Mouse (Mus musculus) mouse embryonic stem cell (cell line): ENCODE measurements around the gene Cdh24.

Experiments used
- in situ Hi-C, 2 experiments: fragments of 300-500 bp; cut with MboI; formaldehyde crosslinking; loops; 1 replicate in 1 of 2; 3 replicates in 1 of 2; pipeline ENCODE4 v1.14.3; 2019 to 2020; ENCODE audit warnings: low sequenced_read_pairs in 2 of 2, low pct_unique_long_range_greater_than_20kb in 1 of 2, mixed read lengths in 1 of 2; ENCODE audit not compliant: unreplicated experiment in 1 of 2

The Cdh24 gene

DNA sequence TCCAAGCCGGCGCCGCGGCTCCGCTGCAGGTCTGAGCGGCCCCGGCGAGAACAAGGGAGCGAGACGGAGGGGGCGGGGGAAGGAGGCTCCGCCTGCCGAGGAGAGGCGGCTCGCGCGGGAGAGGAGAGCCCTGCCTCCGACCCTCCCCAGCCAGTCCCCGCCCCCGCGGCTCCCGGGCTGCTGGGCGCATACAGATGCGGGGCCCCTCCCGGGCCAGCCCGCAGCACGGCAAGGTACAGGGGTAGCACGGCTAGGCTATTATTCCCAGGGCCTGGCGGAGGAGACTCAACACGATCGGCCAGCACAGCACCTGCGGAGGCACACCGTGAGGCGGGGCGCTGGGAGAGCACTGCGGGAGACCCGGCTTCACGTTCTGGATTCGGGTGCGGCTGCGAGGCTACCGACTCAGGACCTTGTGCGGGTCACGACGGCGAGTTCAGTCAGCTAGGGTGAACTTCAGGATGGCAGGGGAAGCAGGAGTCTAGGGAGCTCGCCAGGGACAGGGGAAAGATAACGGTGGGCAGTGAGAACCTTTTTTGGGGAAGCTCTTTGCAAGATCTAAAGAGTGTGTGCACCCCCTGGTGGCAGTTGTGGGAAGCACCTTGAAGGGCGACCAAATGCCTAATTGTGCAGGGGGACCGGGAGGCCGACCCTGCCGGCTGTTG is at the start of gene Cdh24:
Gene Cdh24, minus strand, starts transcription at position 60 of the 665 bp plus-strand sequence.
- in situ Hi-C loops: loop anchor here in 1 of 2 experiments (25.0 kb wide), 1 partner anchor 404 kb away; no protein-coding TSS in a partner anchor

DNA sequence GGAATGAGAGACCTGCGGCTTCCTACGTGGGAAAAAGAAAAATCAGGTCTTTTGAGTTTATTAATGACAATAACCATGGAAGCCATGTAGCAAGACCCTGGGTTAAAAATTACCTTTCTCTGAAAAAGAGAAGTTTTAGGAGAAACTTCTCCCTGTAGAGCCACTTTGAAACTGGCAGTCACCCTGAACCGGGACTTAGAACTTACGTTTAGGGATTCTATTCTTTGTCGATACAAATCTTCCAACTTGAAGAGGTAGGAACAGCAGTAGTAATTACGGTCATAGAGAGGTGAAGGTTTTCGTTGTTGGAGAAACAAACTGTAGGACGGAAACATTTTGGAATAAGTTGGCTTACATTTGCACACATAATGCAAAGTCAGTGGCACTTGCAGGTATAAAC is 46.1 kb upstream of the Cdh24 start:
- in situ Hi-C loops: no loop called here

DNA sequence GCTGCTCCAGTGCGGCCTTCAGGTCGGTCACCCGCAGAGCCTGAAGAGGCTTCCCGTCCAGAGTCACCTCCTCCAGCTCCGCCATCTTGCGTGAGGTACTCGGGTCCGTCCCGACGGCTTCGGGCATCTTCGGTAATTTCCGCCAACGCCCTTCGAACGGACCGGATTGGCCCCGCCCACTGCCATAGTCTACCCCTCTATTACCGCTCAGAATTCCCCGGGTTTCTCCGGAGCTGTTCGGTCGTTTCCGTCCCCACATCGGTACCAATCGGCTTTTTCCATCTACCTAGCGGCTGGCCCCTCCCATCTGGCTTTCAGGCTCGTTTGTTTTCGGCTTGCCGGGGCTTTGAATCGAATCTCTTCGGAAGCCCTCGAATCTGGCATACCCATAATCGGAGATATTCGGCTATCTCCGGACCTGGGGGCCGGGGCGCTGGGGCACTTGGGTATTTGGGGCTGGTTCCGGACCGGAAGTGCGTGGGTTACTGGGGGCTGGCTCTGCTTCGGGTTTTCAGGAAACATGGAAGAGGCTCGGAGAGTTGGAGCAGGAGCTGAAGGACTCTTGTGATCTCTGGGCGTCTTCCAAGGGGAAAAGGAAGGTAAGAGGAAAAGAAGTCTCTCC is 45.5 kb upstream of the Cdh24 start, which contains the start of gene Acin1:
Gene Acin1, minus strand, starts transcription at position 410 of the 622 bp plus-strand sequence.
- in situ Hi-C loops: no loop called here

DNA sequence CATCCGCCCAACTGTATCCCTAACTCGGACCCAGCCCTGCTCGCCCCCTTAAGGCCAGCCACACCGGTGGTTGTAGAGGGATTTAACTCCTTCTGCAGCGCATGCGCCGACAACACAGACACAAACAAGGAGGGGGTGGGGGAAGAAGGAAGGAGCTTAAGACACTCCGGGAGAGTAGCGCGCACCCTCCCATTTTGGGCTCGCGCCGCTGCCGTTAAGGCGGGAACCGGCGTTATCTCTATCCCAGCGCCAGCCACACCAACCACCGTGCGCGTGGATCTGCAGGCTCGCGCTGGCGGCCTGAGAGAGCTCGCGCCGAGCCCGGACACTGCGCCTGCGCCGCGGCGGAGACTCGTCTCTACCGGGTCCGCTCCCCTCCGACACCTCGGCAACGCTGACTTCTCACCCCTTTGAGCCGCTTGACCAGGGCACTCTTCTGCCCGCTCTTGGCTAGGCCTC is 44.9 kb upstream of the Cdh24 start, which contains the start of gene 1700123O20Rik:
Gene 1700123O20Rik, plus strand, starts transcription at position 154 of the 459 bp plus-strand sequence.
- in situ Hi-C loops: no loop called here

DNA sequence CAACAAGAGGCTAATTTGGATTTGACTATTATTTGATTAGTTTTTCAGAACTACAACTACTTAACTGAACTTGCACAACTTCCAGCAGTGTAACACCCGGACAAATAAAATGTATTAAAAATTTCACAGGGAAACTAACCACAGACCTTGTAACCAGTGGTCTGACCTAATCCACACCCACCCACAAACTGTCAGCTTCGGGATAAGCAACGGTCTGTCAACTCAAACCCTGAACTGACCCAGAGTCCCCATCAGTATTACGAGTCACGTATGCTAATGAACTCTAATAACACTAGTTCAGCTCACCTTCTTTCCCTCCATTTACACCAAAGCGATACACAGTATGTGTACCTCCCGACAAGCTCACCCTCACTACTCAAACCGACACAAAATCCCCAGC is 44.3 kb upstream of the Cdh24 start:
- in situ Hi-C loops: no loop called here

DNA sequence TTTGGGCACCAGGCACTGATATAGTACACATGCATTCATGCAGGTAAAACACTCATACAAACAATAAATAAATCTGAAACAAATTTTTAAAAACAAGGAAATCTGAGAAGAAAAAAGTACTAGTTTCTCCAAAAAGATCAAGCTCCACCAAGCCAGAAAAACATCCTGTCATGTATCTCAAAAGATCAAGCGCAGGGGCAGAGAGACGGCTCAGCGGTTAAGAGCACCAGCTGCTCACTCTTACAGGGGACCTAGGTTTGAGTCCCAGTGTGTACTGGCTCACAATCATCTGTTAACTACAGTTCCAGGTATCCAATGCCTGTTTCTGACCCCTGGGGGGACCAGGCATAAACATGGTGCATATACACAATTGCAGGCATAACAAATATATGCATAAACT is 41.2 kb upstream of the Cdh24 start:
- in situ Hi-C loops: no loop called here

DNA sequence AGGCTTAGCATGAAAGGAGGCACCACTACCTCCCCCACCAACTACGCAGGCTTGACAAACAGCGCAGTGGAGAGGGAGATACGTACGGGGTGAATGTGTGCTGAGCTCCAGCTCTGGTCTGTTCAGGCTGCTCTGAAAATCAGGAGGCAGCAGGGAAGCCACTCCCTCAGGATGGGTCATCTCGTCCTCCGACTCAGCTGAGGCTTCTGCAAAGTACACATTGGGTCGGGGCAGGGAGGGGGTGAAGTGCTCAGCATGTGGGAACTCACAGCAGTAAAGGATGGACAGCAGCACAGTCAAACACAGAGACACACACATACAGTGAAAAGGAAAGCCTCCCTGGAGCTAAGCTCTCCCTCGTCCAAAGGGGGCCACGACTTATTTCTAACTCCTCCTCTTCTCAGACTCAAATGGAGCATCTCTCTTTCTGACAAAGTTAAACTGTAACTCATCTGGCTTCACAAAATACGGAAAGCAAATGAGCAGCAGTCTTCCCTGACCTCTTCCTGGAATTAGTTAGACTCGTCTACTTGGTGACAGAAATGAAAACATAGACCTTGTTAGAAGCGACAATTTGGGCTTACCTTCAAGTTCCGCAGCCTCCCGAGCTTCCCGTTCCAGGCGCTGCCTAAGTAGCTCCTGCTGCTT is 37.6 kb upstream of the Cdh24 start:
- in situ Hi-C loops: no loop called here

DNA sequence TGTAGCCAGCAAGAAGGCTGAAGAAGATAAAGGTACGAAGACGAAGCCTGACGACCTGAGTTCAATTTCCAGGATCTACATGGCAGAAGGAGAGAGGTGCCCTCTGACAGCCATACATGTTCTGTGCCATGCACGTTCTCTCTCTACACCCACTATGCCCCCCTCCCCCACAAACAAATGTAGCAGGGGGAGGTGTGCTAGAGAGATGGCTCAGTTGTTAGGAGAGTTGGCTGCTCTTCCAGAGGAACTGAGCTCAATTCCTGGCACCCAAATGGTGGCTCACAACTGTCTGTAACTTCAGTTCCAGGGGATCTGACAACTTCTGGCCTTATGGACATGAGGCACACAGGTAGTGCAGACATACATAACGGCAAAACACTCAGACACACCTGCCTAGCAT is 35.1 kb upstream of the Cdh24 start:
- in situ Hi-C loops: no loop called here

DNA sequence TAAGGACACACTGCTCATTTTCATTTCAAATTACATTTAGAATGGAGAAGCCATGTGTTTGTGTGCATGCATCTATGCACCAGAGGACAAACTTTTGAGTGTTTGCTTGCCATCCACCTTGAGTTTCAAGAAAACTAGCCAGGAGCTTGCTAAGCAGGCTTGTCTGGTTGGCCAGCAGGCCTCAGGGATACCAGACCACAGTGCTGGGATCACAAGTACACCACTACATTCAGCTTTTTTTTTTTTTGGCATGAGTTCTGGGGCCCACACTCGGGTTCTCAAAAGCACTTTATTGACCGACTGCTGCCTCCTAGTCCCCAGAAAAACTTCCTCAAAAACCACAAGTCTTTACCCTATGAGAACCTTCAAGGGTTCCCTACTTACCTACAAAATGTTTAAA is 33.2 kb upstream of the Cdh24 start:
- in situ Hi-C loops: no loop called here

DNA sequence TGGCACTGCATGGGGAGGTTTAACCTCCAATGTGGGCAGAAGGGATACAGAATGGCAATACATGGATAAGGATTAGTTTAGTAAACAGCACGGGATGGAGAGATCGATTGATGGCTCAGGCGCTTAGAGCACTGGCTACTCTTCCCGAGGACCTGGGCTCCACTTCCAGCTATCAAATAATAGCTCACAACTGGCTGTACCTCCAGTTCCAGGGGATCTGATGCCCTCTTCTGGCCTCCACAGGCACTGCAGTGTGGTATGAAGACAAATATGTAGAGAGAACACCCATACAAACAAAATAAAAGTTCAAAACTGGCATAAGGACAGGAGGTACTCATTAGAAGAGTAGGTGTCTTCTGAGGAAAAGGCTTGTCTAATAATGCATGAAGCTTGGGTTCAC is 28.2 kb upstream of the Cdh24 start:
- in situ Hi-C loops: no loop called here

DNA sequence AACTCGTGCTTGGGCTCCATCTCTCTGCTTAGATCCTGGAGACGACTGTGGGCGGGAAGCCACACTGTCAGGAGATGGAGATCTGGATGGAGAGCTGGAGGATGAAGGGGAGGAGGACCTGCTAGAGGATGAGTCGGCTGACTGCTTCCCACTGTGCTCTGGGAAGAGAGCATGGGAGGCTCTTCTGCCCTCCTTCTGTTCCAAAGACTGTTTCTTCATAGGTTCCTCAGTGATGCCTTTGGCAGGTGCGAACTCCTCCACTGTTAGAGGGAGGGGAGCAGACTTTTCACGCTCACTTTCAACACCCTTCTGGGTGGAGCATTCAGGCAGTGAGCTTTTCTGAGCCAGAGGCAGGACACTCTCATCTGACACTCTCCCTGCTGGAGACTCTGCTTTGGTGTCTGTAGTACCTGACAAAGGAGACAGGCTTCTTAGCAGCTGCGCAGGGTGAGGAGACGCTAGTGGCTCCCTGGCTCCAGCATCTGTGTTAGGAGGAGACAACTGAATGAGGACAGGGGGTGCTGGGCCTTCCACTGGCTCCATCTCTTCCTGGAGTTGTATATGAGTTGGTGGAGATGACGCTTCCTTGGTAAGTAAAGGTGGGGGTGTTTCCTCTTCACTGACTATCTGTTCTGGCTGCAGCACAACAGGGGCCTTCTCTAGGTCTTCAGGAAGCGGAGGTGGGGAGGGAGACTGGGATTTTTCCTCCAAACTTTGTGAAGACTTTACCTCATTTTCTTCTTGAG is 23.5 kb upstream of the Cdh24 start:
- in situ Hi-C loops: no loop called here

DNA sequence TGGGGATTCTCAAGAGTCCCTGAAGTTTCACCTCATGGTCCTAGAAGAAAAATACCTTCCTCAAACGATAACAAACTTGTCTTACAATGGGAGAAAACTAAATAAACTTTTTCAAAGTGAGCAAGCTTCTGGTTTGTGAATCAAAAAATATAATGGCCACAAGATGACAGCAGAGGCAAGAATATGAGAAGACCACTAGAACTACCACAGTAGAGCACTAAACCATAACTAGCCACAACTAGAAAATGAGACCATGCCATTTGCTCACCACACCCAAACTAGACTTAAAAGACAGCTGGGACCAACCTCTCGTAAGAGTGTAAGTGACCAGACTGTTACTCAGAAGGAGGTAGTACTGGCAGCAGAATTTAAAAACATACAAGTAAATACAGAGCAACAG is 18.8 kb upstream of the Cdh24 start:
- in situ Hi-C loops: no loop called here

DNA sequence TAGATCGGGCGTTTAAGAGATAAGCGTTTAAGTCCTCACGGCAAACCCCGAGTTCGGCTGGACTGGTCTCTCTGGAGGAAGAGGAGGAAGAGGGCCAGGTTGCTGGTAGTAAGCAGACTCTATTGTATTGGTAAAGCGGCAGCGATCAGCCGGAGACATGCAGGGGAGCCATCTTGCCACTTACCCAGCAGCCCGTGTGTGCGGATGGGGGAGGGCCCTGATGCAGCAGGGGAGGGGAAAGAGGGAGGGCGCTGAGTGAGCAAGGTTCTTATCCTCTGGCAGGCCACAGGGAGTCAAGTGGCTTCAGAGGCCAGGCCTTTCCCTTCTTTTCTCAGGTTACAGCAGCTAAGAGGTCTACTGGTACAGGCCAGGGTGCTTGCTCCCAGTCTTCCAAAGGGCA is 12.3 kb upstream of the Cdh24 start:
- in situ Hi-C loops: no loop called here

DNA sequence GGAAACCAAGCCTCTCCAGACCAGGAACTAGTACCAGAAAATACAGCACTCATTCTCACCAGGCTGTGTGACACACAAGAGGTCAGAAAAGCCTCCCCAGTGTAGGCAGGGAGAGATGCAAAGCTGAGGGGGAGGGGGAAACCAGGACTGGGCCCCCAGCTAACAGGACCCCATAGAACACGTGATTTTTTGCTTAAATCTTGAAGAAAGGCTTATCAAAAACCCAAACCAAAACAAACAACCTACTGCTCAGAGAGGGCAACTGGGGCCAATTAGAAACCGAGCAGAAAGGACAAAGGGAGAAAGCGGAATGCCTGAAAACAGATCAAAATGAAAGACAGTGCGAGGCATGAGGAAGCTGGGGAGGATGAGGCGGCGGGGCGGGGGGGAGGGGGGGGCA is 11.6 kb upstream of the Cdh24 start:
- in situ Hi-C loops: no loop called here

DNA sequence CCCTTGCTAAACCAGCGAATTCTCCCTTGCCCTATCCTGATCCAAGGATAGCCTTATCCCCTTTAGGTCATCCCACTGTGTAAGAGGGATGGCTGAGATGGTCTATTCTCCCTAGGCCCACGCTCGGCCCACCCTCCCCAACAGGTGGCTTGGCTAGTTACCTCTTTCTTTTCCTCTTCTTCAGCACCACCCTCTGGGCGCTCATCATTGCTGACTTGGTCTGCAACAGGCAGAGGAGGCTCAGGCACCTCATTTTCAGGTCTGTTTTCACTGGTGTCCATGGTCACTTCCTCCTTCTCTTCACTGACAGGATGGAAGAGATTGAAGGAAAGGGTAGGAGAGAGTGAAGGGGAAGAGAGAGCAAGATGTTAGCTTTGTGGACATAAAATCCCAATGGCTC is 10.4 kb upstream of the Cdh24 start:
- in situ Hi-C loops: no loop called here

DNA sequence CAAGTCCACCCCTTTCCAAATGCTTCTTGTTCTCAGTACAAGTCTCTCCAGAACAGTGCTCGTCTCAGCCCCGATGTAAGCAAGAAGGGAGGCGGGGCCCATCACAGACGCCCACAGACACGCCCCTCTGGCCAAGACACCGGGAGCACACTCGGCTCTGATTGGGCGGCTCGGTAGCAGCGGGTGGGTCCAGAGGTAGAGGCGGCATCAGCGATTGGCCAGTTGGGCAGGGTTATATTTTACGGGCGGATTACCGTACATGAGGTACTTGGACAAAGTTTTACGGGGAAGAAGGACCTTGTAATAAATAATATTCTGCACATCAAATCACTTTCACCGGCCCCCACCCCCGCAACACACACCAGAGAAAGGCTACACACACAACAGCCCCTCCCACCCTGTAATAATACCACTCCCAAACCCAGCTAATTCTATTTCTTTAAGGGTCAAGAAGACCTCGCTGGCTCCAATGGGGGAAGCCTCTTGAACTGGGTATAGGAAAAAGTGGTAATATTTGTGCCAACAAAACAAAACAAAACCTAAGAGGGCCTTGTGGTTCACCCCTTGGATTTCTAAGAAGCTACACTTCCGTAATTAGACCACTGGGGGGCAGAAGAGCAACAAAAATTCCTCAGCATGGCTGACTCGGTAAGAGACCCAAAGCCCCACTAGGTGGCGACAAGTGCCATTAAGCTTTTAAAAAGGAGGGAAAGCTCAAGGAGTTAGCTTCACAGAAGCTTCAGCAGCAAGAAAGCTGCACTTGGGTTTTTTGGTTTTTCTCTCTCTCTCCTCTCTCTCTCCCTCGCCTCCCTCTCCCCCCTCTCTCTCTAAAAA is 9.7 kb upstream of the Cdh24 start:
- in situ Hi-C loops: no loop called here

DNA sequence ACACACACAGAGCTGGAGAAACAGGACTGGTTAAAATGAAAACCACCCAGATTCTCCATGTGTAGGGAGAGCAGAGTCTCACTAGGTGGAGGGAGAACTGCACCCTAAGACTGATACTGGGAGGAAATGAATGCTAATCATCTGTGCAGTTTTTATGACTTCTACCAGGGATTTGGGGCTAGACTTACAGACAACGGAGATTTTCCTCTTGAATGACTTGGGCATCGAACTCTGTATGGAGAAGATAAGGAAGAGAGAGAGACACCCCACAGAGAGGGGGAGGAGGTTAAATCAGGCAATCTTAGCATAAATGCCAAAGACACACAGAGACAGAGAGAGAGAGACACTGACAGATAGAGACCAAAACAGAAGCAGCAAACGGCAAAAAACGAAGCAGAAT is 6.7 kb upstream of the Cdh24 start:
- in situ Hi-C loops: loop anchor here in 1 of 2 experiments (25.0 kb wide), 1 partner anchor 411 kb away; no protein-coding TSS in a partner anchor
